Mouse (Mus musculus) large intestine, adult 2 months (tissue): ENCODE results near the gene Brpf1. TPM values are rescaled to one million over a fixed set of nuclear protein-coding genes. Genes with fewer than 3 reads are reported as not detected.

ENCODE experiments used
- DNase-seq: peaks from one replicate; pipeline ENCODE4 v3.0.0-alpha.2; 2012; ENCODE audit warnings: low read depth, low spot score
- WGBS: fragments of 180-500 bp; shearing (Covaris S2); methylation state at CpG from one replicate; pipeline ENCODE4 v1.1.7; 2018; 5-methylcytosine and 5-hydroxymethylcytosine counted together
- polyA plus RNA-seq: library from polyadenylated mRNA; depleted of rRNA; stranded (reverse); fragments of >200 nt; gene quantifications from 2 replicates; pipeline ENCODE4 v1.2.3, GENCODE M21; 2012; rRNA removed

Brpf1 gene
- polyA plus RNA-seq, 1 experiment, result 14.5 TPM

- DNase-seq, result no peak
These were observed 43.6 kb downstream of the Brpf1 start for GRCm38 (mm10) chr6:113350538-113350937.

DNA sequence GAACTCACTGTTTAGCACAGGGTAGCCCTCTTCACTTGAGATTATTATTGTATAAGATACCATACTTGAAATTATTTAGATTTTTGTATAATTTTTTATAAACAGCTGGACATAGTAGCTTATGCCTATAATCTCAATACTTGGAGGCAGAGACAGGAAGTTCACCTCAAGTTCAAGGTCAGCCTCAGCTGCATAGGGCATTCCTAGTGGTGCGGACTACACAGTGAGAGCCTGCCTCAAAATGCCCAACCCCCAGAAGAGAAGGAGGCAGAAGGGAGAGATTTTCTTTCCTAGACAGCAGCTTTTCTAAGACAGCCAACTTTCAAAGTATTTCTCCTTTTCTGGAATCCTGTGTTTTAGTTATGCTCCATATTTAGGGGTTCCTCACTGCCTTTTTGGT, 44.2 kb downstream of the Brpf1 start:
- no peak for DNase-seq
- 88% methylated on average over 1 of the region's 1 CpGs for WGBS

GRCm38 (mm10) chr6:113351653-113352052, 44.7 kb downstream of the Brpf1 start:
- no peak for DNase-seq
- 36% methylated on average over 10 of the region's 10 CpGs for WGBS

DNA sequence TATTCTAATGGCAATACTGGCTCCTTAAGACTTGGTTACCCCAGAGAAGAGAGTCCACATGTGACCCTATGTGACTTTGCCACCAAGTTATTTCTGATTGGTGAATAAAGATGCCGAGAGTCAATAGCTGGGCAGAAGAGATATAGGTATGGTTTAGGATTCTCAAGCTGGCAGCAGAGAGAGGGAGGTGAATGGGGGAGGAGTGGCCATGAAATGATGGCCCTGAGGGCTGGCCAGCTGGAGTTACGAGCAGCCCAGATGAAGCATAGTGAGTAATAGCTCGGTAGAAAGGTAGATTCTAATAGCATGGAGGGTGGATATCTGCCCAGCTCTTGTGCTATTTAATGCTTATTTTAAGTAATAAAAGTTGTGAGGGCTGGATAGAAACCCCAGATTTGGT, 45.9 kb downstream of the Brpf1 start:
- DNase-seq, result no peak
- WGBS, result 71% methylated on average over 3 of the region's 3 CpGs

- no peak for DNase-seq
- WGBS, result 36% methylated on average over 3 of the region's 3 CpGs
These were observed 46.8 kb downstream of the Brpf1 start for GRCm38 (mm10) chr6:113353696-113354095.

- DNase-seq, result no peak
- 75% methylated on average over 4 of the region's 4 CpGs for WGBS
These were observed 54.5 kb downstream of the Brpf1 start for GRCm38 (mm10) chr6:113361476-113361875.

DNA sequence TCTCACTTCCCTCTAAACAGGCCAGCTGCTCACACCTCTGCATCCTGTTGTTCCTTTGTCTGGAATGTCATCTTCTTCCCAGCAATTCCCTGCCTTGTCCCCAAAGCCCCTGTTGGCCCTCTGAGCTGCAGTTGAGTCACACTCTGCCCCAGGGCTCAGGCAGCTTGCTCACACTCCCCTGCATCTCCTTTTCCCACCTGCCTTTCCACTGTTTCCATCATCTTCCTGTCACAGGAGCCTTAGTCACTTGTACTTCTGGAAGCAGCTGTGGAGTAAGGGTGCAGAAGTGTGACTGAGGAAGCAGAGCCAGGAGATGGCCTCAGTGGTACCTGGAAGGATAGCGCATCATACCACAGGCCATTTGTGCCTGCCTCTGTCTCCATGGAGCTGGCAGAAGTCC, 55.3 kb downstream of the Brpf1 start:
- 97% methylated on average over 1 of the region's 1 CpGs for WGBS

GRCm38 (mm10) chr6:113364518-113365135, 57.7 kb downstream of the Brpf1 start:
- DNase-seq, result no peak
- 61% methylated on average over 8 of the region's 8 CpGs for WGBS

More for the DNA sequence above, 55.3 kb downstream of the Brpf1 start:
- DNase-seq, result no peak

GRCm38 (mm10) chr6:113366639-113367038, 59.7 kb downstream of the Brpf1 start:
- DNase-seq, result no peak
- WGBS, result 94% methylated on average over 6 of the region's 6 CpGs

DNA sequence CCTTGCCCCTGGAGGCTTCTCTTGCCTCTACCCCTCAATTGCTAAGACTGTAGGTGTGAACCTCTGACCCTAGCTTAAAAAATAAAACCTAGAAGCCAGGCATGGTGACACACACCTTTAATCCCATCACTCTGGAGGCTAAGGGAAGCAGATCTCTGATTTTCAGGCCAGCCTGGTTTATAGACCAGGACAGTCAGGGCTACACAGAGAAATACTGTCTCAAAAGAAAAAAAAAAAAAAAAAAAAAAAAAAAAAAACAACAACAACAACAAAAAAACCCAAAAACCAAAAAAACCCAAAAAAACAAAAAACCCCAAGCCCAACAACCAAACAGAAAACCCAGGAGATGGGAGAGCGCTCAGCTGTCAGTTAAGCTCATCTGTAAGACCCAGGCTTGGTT, 60.6 kb downstream of the Brpf1 start:
- no peak for DNase-seq

DNA sequence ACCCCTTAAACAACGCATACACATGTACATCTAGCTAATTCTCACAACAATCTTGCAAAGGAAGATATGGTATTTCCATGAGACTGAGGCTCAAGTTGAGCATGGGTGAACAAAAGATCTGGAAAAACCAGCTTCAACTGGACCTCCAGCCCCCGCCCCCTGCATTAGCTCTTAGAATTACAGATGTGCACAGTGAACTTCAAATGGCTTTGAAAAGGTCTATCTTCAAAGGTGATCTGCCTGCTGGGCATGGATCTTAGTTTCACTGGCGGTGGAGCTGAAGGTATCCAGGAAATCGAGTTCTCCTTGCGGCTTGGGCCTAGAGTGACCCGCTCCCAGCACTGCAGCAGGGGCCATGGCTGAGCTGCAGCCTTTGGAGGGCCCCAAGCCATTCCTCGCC, 61.2 kb downstream of the Brpf1 start:
- WGBS, result 93% methylated on average over 7 of the region's 7 CpGs

More for the DNA sequence above, 60.6 kb downstream of the Brpf1 start:
- 100% methylated on average over 1 of the region's 1 CpGs for WGBS

GRCm38 (mm10) chr6:113368577-113368976, 61.6 kb downstream of the Brpf1 start:
- 92% methylated on average over 5 of the region's 5 CpGs for WGBS
- DNase-seq, result no peak

More for the DNA sequence above, 61.2 kb downstream of the Brpf1 start:
- no peak for DNase-seq

GRCm38 (mm10) chr6:113370194-113370929, 63.4 kb downstream of the Brpf1 start:
- 62% methylated on average over 20 of the region's 20 CpGs for WGBS
- no peak for DNase-seq

DNA sequence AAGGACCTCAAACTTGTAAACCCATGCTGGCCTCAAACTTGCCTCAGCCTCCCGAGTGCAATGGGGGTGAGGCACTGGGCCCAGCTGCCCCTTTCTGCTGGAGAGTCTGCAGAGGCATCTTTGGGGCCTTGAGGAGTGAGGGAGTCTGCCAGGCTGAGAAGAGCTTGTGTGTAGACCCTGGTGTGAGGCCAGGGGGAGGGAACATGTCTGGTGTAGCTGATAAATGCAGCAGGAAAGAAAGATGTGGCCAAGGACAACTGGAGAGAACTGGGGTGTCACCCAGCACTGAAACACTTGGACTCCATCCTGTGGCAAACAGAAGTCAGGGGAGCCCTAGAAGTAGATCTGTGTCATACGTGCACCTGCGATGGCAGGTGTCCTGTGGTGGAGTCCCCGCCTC, 66.6 kb downstream of the Brpf1 start:
- DNase-seq, result no peak
- WGBS, result 33% methylated on average over 4 of the region's 4 CpGs

Other genes with a start within 250 kb of the Brpf1 start
- 23.2 and 31.5 TPM in 2 replicates for gene Setd5, start 229.8 kb upstream of the Brpf1 start, polyA plus RNA-seq
- 0.26 and 0.46 TPM in 2 replicates for gene Lhfpl4, start 111.8 kb upstream of the Brpf1 start, polyA plus RNA-seq
- gene Mtmr14, start 69.3 kb upstream of the Brpf1 start, polyA plus RNA-seq, result 40.6 and 46.3 TPM in 2 replicates
- 0.10 TPM in 1 of 2 replicates, not detected in the other for gene Cpne9, start 24.8 kb upstream of the Brpf1 start, polyA plus RNA-seq
- gene Ogg1, start 19.8 kb downstream of the Brpf1 start, polyA plus RNA-seq, result 16.9 and 18.1 TPM in 2 replicates
- gene Camk1, start 36.8 kb downstream of the Brpf1 start, polyA plus RNA-seq, result 19.6 and 20.4 TPM in 2 replicates
- gene Tada3, start 70.7 kb downstream of the Brpf1 start, polyA plus RNA-seq, result 19.8 and 21.2 TPM in 2 replicates
- gene Arpc4, start 71.0 kb downstream of the Brpf1 start, polyA plus RNA-seq, result 131 and 134 TPM in 2 replicates
- gene Ttll3, start 82.1 kb downstream of the Brpf1 start, polyA plus RNA-seq, result 13.5 and 15.6 TPM in 2 replicates
- gene Rpusd3, start 112.2 kb downstream of the Brpf1 start, polyA plus RNA-seq, result 48.7 and 58.6 TPM in 2 replicates
- gene Cidec, start 128.6 kb downstream of the Brpf1 start, polyA plus RNA-seq, result 49.1 and 148 TPM in 2 replicates
- 68.4 and 72.0 TPM in 2 replicates for gene Jagn1, start 135.4 kb downstream of the Brpf1 start, polyA plus RNA-seq
- gene Il17re, start 151.3 kb downstream of the Brpf1 start, polyA plus RNA-seq, result 4.8 and 7.5 TPM in 2 replicates
- 341 and 416 TPM in 2 replicates for gene Il17rc, start 164.3 kb downstream of the Brpf1 start, polyA plus RNA-seq
- 11.9 and 12.3 TPM in 2 replicates for gene Creld1, start 176.2 kb downstream of the Brpf1 start, polyA plus RNA-seq
- gene Prrt3, start 194.8 kb downstream of the Brpf1 start, polyA plus RNA-seq, result 0.01 TPM in 1 of 2 replicates, not detected in the other
- 37.7 and 46.5 TPM in 2 replicates for gene Emc3, start 224.5 kb downstream of the Brpf1 start, polyA plus RNA-seq
- 2.2 and 4.2 TPM in 2 replicates for gene Fancd2, start 224.5 kb downstream of the Brpf1 start, polyA plus RNA-seq